Mouse (Mus musculus) layer of hippocampus, postnatal 25 days (tissue): ENCODE measurements around the gene Agt. TPM values are rescaled to one million over a fixed set of nuclear protein-coding genes. Genes with fewer than 3 reads are reported as not detected.

Experiments used
- DNase-seq, 2 experiments: peaks; one replicate each; pipeline ENCODE4 v3.0.0; 2022; ENCODE audit warnings: mixed read lengths in 2 of 2, low spot score in 1 of 2; ENCODE audit errors: extremely low spot score in 1 of 2
- total RNA-seq, 2 experiments: library from RNA; stranded (reverse); gene quantifications; 2 replicates each; pipeline ENCODE4 v1.2.3; 2021

The Agt gene
- total RNA-seq, 2 experiments from 2014 or later, result 37.0 to 47.2 TPM

DNA sequence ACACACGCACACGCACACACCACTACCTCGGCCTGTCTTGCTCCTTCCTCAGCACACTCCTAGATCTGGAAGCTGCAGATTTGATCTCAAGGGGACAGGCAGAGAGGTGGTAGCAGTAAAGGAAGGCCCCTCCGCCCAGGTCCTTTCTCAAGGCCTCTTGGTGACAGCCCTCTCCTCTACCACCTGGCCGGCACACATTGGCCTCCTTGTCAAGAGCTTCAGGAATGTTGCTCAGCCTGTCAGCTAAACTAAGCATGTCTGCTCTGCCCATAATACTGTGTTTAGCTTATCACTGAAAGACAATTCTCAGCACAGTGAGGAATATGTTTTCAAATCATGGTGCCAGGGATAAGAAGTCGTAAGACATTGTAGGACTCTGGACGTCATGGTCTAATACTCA lies 13.3 kb downstream of the Agt start:
- DNase-seq, result no peak

DNA sequence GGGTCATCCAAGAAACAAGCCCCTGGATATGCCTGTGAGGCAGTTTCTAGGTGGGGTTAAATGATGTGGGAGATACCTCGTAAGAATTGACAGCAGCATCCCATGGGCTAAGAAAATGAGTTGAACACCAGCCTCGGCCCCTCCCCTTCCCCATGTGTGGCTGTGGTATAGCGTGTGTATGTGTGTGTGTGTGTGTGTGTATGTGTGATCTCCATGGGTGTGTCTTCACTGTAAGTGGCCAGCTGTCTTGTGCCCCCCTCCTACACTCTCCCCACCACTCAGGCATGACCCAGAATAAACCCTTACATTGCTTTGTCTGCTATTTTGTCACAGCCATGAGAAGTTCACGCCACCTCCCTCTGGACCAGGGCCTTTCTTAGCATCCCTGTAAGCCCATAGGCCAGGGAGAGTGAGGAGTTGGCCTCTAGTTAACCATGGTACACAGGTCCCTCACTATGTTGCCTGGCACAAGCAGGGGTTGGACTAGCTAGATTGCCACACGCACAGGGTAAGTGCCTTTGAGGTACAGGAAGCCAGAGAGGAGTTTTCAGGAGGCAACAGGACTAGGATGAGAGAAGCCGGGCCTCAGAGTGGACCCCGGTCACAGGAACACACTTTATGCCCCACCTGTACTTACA lies 14.3 kb downstream of the Agt start:
- no peak for DNase-seq

DNA sequence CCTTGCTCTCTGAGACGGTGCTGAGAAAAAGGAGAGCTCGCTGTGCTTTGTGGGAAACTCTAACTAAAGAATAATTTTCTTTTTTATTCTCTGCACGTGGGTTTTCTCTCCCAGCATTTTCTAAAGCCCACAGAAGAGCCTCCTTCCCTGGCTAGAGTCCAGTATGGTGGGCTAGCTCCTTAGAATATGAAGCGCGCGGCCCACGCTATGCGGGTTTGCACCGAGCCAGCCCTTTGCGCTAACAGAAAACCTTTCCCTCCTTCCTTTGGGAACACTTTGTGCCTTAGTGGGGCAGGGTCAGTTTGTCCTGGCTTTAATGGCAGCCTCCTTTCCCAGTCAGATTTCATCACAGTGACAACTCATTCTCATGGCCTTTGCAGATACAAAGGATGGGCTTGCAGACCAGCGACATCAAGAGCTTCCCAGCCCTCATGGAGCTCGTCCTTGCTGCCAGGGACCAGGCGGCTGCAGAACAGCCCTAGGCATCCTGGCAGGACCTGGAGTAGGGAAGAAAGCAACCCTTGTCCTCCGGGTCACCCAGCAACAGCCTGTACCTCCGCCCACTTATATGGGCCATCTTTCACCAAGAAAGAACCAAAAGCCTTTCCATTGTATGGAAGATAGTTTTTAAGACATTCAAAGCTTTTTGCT lies 18.4 kb downstream of the Agt start:
- no peak for DNase-seq

DNA sequence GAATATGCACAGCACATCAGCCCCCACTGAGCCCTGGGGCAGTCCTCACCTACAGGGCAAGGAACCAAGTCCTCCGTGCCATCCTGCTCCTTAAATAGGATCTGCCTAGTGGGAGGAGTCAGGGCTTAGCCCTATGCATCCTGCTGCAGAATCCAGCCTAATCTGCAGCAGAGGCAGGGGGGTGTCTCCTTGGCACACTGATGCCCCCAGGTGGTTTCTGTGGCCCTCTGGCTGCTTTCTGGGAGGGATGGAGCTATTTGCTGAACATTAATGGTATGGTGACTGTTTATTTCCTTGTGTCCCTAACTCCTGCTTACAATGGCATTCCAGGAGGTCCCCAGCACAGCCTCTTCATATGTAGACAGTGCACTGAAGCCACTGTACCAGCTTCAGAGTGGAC lies 21.3 kb downstream of the Agt start:
- DNase-seq, result no peak

DNA sequence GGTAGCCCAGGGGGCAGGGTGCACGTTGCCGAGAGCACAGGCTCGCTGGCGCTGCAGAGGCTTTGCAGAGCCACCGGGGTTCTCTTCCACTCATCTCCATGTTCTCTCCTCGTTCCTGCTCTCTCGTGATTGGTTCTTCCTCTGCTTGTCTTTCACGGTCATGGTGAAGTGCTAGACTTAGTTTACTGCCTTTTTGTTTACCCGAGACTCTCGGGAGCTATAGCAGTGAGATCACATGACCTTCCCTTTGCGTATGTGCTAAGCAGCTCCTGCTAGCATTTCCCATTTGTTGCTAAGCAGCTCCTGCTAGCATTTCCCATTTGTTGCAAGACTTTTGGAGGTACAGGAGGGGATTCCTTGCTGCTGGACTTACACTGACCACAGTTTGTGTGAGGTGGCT lies 22.2 kb downstream of the Agt start:
- no peak for DNase-seq

DNA sequence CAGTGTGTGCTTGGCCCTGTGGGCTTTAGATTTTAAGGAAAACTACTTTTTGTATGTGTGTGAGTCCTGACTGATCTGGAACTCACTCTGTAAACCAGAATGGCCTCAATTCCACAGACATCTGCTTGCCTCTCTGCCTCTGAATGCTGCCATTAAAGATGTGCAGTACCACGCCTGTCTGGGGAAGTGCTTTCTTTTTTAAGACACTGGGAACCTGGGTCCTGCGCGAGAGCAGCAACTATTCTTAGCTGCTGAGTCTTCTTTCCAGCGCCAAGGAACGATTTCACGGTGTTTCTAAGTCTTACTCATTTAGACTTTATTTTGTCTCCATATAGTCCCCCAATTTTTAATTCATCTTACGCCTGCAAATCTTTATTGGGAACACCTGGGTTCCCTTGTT lies 22.7 kb downstream of the Agt start:
- no peak for DNase-seq

DNA sequence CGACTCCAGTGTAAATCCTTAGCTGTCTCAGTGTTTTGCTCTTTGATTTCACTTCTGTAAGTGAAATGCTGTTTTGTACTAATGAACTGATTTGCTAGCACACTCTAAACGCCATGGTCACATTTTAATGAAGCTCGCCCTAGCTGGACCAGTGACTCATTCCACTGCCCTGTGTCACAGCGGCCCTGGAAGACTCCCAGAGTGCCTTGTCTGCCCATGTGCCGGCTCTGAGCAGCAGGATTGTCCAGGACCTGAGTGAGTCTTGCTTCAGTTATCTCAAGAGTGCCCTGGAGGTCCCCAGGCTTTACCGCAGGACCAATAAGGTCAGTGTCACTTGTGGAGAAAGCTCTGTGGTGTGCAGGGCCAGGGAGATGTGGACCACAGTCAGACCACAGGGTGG lies 23.1 kb downstream of the Agt start:
- DNase-seq, result no peak

DNA sequence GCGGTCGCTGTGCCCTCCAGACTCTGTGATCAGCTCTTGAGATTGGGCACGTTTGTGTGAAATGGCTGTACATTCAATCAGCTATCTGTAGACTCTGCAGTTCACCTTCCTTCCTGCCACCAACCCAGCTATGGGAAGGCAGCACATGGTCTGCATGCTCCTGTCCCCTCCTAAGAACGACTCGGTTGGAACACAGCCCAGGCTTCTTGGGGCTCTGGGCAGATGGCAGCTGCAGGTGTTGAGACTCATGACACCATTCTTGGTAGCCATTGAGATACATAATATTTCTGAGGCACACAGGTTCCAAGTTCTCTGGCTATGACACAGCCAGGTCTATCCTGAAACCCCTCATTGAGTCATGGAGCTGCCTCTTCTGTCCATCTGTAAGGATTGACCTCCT lies 26.2 kb downstream of the Agt start:
- DNase-seq, result no peak

DNA sequence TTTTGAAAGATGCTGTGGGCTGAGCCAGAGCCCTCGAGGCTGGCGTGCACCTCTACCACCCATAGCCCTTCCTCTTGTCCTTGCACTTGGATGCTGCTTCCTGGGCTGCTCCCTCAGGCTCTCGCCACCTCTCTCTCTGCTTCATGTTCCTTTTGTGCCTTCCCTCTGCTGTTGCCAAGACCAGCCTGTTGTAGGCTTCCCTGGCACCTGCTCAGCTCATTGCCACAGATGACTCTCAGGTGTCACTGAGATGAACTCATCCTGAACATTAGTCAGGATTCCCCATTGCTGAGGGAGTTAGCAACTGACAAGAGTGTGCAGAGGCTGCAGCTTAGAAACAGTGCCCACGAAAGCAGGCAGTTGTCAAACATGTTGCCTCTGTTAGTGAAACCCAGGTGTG lies 27.5 kb downstream of the Agt start:
- DNase-seq, result no peak

DNA sequence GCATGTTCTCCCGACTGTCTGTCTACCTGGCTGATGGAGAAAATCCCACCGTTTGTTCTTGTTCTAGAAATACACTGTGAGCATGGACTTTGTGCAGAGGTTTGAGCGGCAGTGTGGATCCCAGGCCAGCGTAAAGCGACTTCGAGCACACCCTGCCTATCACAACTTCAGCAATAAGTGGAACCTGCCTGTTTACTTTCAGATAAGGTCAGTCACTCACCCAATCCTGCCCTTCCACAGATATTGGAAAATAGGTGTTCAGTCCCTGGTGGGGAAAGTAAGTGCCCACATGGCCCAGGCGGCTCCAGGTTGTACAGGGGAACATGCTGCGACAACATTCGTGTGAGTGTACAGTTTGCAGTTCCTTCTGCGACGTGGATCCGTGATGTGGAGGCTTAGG lies 28.6 kb downstream of the Agt start:
- no peak for DNase-seq

DNA sequence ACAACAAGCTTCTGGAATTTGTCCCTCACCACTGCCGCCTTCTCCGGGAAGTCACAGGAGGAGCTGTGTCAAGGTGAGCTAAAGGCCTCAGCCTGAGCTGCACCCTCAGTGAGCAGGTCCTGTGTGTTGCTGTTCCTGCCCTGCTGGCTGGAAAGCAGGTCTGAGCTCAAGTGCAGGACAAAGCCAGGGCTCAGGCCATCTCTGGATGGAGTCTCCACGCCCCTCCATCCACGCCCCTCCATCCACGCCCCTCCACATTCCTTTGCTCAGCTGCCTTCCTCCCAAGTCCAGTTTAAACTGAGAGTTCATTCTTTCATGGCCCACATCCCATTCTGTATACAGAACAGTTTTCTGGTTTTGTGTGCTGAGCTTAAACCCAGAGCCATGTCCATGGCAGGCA lies 34.1 kb downstream of the Agt start:
- no peak for DNase-seq

DNA sequence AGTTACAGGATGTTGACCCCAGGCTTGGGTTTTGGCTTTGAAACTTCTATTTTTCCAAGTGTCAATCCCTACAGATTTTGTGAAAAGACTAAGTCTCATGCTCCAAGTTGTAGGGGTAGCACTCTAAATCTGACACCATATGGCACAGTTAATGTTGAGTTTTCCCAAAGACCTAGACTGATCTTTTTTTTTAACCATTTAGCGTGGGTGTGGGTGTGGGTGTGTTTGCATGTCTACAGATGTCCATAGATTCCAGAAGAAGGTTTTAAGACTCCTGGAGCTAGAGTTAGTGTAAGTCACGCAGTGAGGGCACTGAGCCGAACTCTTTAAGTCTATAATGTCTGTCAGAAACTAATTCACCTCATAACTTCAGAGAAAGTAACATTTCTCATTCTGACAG lies 36.9 kb downstream of the Agt start:
- DNase-seq, result no peak

DNA sequence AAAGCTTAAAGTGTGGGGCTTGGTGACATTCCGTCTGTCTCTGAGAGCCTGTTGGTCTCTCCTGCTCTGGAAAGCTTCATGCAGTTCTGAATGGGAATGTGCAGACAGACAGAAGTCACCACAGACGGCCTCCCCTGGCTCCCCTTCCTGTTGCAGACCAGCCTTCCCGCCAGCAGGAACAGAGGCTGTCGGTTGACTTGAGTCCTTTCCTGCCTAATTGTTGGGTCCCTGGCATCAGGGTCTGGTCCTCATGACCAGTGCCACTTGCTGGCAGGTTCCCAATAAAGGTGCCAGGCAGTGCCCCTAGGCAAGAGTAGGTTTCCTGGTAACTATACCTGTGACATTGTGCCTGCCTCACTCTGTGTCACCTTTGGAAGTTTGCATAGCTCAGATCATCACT lies 38.5 kb downstream of the Agt start:
- DNase-seq, result no peak

DNA sequence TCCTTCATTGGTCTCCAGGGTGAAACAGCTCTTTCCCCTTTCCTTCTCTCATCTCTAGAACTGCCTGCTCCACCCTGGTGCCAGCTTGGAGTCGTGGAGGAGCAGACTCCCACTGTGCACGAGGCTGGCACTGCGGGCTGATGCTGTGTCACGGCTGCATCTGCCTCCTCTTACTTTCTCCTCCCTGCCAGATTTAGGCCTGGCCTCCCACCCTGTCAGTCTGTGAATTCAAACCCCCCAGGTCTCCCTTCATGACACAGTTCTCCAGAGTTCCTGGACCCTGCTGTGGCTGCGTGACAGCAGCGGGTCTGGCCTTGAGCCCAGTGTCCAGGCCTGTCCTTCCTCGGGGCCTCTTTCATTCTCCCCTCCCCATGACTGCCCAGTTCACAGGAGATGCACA lies 39.0 kb downstream of the Agt start:
- no peak for DNase-seq

DNA sequence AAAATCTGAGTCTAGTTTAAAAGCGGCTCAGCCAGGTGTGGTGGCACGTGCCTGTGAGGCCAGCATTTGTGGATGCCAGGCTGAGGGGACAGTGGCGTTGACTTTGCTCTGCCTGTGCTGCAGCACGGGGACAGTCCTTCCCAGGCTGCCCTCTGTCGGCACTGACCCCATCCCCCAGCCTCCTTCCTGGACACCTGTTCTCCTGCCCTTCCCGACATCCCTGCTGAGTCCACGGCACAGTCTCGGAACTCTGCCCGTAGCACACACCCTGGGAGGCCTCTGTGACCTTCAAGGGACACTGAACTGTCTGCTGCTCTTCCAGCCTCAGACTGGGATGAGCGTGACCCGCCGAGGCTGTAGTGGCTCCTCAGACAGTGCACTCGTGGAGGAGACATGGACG lies 39.4 kb downstream of the Agt start:
- DNase-seq, result no peak

DNA sequence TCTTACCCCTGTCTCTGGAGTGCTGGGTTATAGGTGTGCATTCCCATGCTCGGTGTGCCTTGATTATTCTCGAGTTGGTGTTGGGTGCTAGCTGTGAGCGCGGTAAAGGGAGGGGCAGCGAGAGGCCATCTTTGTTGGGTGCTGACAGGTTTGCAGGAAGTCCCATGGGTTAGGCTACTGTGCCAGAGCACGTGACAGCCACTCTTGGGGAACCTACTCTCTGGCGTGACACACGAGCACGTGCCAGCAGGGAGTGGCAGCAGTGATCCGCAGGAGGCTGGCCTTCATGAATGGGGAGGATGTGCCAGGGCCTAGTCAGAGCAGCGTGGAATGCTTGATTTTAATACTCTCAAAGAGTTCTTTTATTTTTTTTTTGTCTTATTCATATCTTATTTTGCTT lies 43.2 kb downstream of the Agt start:
- no peak for DNase-seq

DNA sequence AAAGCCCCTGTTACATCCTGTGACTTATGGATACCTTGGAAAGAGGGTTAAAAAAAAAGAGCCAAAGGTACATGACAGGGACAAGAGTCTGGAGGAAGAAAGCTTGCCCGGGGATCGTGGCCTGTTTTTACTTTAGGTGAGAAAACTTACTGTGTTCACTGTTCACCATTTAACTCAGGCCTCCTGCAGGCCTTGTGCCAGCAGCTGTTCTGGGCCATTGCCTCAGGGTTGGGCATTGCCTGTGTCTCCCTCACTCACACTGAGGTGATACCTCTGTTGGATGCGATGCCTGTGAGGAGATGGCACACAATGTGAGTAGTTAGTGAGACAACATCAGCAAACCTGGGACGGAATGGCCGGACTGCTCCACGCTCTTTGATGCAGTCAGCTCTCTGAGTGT lies 47.6 kb downstream of the Agt start:
- DNase-seq, result no peak

DNA sequence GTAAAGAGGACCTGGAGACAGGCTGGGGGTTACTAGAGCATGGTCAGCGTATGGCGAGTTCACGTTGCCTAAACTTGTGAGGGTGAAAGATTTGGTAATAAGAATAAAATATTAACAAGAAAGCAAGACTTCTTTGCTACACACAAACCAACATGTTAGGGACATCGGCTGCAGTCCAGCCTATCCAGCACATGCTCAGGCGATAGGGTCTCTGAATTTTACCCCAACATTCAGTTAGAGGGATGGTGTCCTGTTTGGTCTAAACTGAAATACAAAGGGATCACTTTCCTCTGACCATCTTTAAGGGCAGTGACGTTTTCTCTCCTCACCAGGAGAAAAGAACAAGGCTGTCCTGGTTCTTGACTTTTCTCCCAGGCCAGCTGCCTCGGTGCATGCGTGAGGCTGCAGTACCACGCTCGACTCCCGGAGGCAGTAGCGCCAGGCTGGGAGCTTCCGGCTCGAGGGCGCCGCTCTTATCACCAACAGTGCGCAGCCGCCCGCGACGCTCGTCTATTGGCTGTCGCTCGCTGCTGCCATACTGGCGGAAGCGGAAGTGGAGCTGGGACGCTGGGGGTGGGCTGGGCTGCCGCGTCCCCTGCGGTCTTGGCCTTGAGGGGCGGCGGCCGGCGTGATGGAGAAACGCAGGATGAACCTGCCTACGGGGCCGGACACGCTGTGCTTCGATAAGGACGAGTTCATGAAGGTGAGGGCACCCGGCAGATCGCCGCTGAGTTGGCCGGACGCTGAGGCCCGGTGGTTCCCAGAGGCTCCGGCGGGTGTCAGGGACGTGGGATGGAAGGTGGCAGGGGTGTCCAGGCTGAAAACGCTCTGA lies 49.0 kb downstream of the Agt start, which contains the start of gene Cog2:
Gene Cog2 (plus strand): TSS at position 519 of the 832 bp plus-strand sequence.
- peak; percentile 75 to 85 for DNase-seq

DNA sequence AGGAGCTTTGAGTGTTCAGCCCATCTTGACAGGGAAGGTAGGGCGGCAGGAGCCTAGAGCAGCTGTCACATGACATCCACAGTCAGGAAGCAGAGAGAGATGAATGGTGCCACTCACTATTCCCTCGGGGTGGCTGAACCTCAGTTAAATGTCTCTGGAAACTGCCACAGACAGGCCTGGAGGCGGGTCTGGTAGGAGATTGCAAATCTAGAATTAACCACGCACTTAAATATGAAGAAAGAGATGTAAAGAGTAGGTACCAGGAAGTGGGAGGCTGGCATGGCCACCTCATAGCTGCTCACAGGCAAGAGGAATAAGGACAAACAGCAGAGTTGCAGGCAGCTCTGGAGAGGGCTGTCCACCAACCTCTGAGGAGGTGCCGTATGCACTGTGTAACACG lies 52.4 kb downstream of the Agt start:
- DNase-seq, result no peak

DNA sequence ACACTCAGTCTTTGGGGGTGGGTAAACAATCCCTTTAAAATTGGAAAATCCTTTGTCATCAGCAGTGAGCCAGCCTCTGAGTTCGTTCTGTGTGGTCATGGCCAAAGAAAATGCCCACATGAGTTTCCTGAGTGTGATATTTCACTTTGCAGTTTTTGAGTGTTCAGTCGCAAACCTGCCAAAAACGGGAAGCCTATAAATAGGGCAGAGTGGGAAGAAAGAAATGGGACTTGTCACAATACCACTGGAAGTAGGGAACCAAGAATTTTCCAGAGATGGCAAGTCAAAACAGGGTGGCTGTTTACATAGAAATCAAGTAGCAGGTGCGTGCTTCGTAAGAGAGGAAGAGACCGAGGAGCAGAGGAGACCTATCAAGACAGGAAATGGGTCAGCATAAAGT lies 53.0 kb downstream of the Agt start:
- no peak for DNase-seq

DNA sequence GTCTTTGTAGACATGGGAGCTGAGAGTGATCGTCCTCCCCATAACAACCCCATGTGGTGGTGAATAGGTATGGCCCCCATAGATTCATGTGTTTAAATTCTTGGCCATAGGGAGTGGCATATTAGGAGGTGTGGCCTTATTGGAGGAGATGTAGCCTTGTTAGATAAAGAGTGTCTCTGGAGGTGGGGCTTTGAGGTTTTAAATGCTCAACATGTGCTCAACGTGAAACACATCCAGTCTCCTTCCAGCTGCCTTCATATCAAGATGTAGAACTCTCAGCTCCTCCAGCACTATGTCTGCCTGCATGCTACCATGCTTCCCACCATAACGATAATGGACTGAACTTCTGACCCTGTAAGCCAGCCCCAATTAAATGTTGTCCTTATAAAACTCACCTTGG lies 53.5 kb downstream of the Agt start:
- no peak for DNase-seq

DNA sequence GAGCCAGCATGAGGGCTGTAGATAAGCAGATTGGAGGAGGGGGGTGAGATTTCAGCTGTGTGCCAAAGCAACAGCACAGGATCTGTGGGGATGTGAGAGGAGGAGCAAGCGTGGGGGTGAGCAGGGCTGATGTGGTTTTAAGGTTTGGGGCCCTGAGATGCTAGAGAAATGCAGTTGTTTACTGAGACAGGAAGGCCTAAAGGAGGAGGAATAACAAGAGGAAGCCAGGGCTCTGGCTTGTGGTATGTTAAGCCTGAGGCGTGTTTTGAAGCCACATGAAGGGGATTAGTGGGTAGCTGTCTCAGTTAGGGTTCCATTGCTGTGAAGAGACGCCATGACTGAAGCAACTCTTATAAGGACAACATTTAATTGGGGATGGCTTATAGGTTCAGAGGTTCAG lies 60.4 kb downstream of the Agt start:
- no peak for DNase-seq
